Mouse (Mus musculus) liver, adult 2 months (tissue): ENCODE results near the gene Vmn1r1.

Source experiments
- CTCF ChIP-seq: fragments of 200-500 bp; IDR thresholded peaks from 2 replicates; pipeline ENCODE4 v1.5.1; 2011; ENCODE audit warnings: low read depth, low read length, control low read depth
- POLR2A ChIP-seq: fragments of 200-500 bp; IDR thresholded peaks from 2 replicates; pipeline ENCODE4 v1.6.1; 2011; ENCODE audit warnings: low read length, control low read depth; ENCODE audit not compliant: insufficient read depth; ENCODE audit errors: extremely low read depth

DNA sequence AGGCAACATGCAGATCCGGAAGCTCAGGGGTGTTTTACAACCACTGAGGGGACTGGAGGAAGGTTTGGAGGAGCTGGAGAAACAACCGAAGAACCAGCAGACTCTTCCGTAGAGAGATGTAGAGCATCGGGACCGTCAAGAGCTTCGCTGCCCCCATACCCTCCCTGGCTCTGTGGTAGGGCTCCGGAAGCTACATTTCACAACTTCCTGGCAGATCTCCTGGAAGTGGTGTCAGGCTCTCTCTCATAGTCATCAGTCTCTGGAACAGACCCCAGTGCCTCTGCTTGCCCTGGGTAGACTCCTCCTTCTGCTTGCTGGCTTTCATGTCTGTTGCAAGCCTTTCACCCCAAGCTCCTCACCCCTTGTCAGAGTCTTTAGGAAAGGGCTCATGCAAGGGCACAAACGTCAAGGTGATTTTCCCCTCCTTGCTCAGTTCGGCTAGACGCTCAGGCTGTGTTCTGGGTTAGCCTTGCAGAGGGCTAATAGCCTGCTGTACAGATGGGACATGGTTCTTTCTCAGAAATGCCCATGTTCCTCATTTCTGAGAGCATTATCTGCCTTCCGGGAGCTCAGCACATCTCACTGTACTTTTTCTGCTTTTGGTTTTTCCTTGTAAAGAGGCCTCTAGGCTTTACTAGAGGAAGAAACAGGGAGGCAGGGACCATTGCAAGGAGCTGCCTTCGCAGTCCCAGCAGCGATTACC, 55.7 kb downstream of the Vmn1r1 start:
- TF ChIP-seq CTCF (no peak), POLR2A (no peak)
